Mouse (Mus musculus) embryonic facial prominence, embryonic 15.5 days (tissue): Measurements from ENCODE around the gene Syf2. TPM values are rescaled to one million over a fixed set of nuclear protein-coding genes. Genes with fewer than 3 reads are reported as not detected.
A peak's percentile ranks its signal among the peaks of the same experiment; 100 is the strongest.

Experiments
- ATAC-seq: fragments of 200-750 bp; cut with Nextera tagmentation; 2 replicates; pipeline ENCODE4 v1.8.0; 2017; ENCODE audit warnings: low read depth, moderate TSS enrichment; ENCODE audit not compliant: insufficient number of reproducible peaks, low FRiP score, low TSS enrichment
- H3K27ac ChIP-seq: fragments of 300-500 bp; sonication (generic); replicated peaks from 2 replicates; pipeline ENCODE4 v1.5.1; 2015; ENCODE audit warnings: mild to moderate bottlenecking, inconsistent platforms
- H3K27me3 ChIP-seq: fragments of 300-500 bp; sonication (generic); 2 replicates; pipeline ENCODE4 v1.6.1; 2015; ENCODE audit warnings: inconsistent platforms
- H3K36me3 ChIP-seq: fragments of 300-500 bp; sonication (generic); 2 replicates; pipeline ENCODE4 v1.6.1; 2015; ENCODE audit warnings: mild to moderate bottlenecking, inconsistent platforms
- H3K4me1 ChIP-seq: fragments of 300-500 bp; sonication (generic); 2 replicates; pipeline ENCODE4 v1.6.1; 2015; ENCODE audit warnings: inconsistent platforms
- H3K4me2 ChIP-seq: fragments of 300-500 bp; sonication (generic); replicated peaks from 2 replicates; pipeline ENCODE4 v1.6.1; 2015; ENCODE audit warnings: mild to moderate bottlenecking, inconsistent platforms
- H3K4me3 ChIP-seq: fragments of 300-500 bp; sonication (generic); replicated peaks from 2 replicates; pipeline ENCODE4 v1.5.1; 2015; ENCODE audit warnings: mild to moderate bottlenecking, inconsistent platforms
- H3K9ac ChIP-seq: fragments of 300-500 bp; sonication (generic); 2 replicates; pipeline ENCODE4 v1.6.1; 2015; ENCODE audit warnings: inconsistent platforms
- H3K9me3 ChIP-seq: fragments of 300-500 bp; sonication (generic); replicated peaks from 2 replicates; pipeline ENCODE4 v1.6.1; 2016; ENCODE audit warnings: inconsistent platforms
- WGBS: fragments of 180-500 bp; shearing (Covaris S2); methylation state at CpG from one replicate; pipeline ENCODE4 v1.1.7; 2015; 5-methylcytosine and 5-hydroxymethylcytosine counted together
- polyA plus RNA-seq: library from polyadenylated mRNA; unstranded; fragments of >200 nt; fragmentation: Nextera tagmentation; extraction: Ambion mirVana; gene quantifications from 2 replicates; pipeline ENCODE4 v1.2.1, GENCODE M21; 2015

Syf2 gene
- polyA plus RNA-seq, 1 experiment from 2014 or later, result 83.6 TPM

- Histone ChIP-seq H3K4me2 (0 out of 2 replicates have a peak overlapping the region, but pooled peaks have one; percentile 8), H3K36me3 (no peaks in the 10 kb centered on the region), H3K27ac (peak overlapping the region; percentile 56), H3K4me3 (no peak overlapping the region), H3K27me3 (peaks cover 6% of the 10 kb centered on the region), H3K9ac (no peak overlapping the region), H3K4me1 (peaks cover 26% of the 10 kb centered on the region), H3K9me3 (no peaks in the 10 kb centered on the region)
- WGBS, result 14% methylated on average over 11 of the region's 11 CpGs
- ATAC-seq, result peak; percentile 88
Observed at GRCm38 (mm10) chr4:134950518-134951091, 19.9 kb downstream of the Syf2 start.

- WGBS, result 20% methylated on average over 15 of the region's 15 CpGs
Observed at GRCm38 (mm10) chr4:134954461-134954860, 23.8 kb downstream of the Syf2 start.

DNA sequence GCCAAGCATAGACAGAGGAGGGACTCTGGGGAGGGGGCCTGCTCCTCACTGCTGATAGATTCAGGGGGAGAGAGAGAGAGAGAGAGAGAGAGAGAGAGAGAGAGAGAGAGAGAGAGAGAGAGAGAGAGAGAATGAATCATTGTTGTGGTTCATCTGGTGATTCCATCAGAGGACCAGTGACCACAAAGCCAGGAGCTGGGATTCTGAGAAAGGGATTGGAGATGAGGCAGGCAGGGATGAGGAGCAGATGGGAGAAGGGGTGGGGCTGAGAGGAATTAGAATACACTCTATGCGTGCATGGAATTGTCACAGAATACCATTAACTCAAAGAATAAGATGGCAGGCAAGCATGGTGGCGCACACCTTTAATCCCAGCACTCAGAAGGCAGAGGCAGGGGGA, 24.5 kb downstream of the Syf2 start:
- no peaks in the 10 kb centered on the region for H3K36me3 ChIP-seq
- peaks cover 19% of the 10 kb centered on the region for H3K27me3 ChIP-seq
- no peaks in the 10 kb centered on the region for H3K9me3 ChIP-seq
- no peak overlapping the region for H3K4me2 ChIP-seq
- peaks cover 23% of the 10 kb centered on the region for H3K4me1 ChIP-seq
- WGBS, result 73% methylated on average over 2 of the region's 2 CpGs
- H3K27ac ChIP-seq, result no peak overlapping the region
- no peak for ATAC-seq
- H3K4me3 ChIP-seq, result no peak overlapping the region
- H3K9ac ChIP-seq, result no peak overlapping the region

More at GRCm38 (mm10) chr4:134954461-134954860, 23.8 kb downstream of the Syf2 start:
- H3K4me2 ChIP-seq, result no peak overlapping the region
- no peak overlapping the region for H3K27ac ChIP-seq
- ATAC-seq, result no peak
- no peak overlapping the region for H3K9ac ChIP-seq
- peaks cover 24% of the 10 kb centered on the region for H3K4me1 ChIP-seq
- H3K27me3 ChIP-seq, result peaks cover 19% of the 10 kb centered on the region
- H3K4me3 ChIP-seq, result no peak overlapping the region
- H3K9me3 ChIP-seq, result no peaks in the 10 kb centered on the region
- no peaks in the 10 kb centered on the region for H3K36me3 ChIP-seq

DNA sequence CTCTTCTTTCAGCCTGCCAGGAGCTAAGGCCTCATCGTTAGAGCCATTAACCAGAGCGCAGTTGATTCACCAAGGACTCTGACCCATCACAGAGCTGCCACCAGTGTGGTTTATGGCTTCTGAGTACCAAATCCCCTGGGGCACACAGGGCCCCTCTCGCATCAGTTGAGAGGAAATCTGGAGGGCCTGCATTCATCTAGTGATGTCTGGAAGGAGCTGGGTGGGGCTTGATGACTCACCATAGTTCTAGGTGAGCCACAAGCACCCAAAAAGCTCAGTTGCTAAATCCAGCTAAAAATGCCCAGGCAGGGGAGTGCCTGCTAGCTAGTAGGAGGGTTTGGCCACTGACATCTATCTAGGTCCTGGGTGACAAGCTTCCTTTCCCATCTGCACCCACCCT, 25.1 kb downstream of the Syf2 start:
- Histone ChIP-seq H3K4me1 (peaks cover 17% of the 10 kb centered on the region), H3K9me3 (no peaks in the 10 kb centered on the region), H3K9ac (no peak overlapping the region), H3K36me3 (no peaks in the 10 kb centered on the region), H3K4me3 (no peak overlapping the region), H3K27me3 (peaks cover 19% of the 10 kb centered on the region), H3K4me2 (no peak overlapping the region), H3K27ac (no peak overlapping the region)
- WGBS, result 67% methylated on average over 3 of the region's 3 CpGs
- ATAC-seq, result no peak

GRCm38 (mm10) chr4:134956328-134956727, 25.6 kb downstream of the Syf2 start:
- no peak for ATAC-seq
- peaks cover 19% of the 10 kb centered on the region for H3K27me3 ChIP-seq
- no peak overlapping the region for H3K4me2 ChIP-seq
- no peak overlapping the region for H3K27ac ChIP-seq
- H3K36me3 ChIP-seq, result no peaks in the 10 kb centered on the region
- H3K4me1 ChIP-seq, result peaks cover 16% of the 10 kb centered on the region
- H3K4me3 ChIP-seq, result no peak overlapping the region
- H3K9me3 ChIP-seq, result no peaks in the 10 kb centered on the region
- WGBS, result 19% methylated on average over 3 of the region's 3 CpGs
- H3K9ac ChIP-seq, result no peak overlapping the region

- H3K9me3 ChIP-seq, result no peaks in the 10 kb centered on the region
- peaks cover 7% of the 10 kb centered on the region; the same call in 1 of the 2 replicates for H3K4me1 ChIP-seq
- H3K9ac ChIP-seq, result no peak overlapping the region
- ATAC-seq, result peak; percentile 51
- H3K4me3 ChIP-seq, result peak overlapping the region; percentile 17; the same call in 1 of the 2 replicates
- H3K27ac ChIP-seq, result no peak overlapping the region
- 0 out of 2 replicates have a peak, but pooled peaks cover 7% of the 10 kb centered on the region for H3K27me3 ChIP-seq
- 22% methylated on average over 19 of the region's 19 CpGs for WGBS
- H3K4me2 ChIP-seq, result peak overlapping the region; percentile 38
- H3K36me3 ChIP-seq, result no peaks in the 10 kb centered on the region
Observed at GRCm38 (mm10) chr4:134963021-134963776, 32.5 kb downstream of the Syf2 start.

DNA sequence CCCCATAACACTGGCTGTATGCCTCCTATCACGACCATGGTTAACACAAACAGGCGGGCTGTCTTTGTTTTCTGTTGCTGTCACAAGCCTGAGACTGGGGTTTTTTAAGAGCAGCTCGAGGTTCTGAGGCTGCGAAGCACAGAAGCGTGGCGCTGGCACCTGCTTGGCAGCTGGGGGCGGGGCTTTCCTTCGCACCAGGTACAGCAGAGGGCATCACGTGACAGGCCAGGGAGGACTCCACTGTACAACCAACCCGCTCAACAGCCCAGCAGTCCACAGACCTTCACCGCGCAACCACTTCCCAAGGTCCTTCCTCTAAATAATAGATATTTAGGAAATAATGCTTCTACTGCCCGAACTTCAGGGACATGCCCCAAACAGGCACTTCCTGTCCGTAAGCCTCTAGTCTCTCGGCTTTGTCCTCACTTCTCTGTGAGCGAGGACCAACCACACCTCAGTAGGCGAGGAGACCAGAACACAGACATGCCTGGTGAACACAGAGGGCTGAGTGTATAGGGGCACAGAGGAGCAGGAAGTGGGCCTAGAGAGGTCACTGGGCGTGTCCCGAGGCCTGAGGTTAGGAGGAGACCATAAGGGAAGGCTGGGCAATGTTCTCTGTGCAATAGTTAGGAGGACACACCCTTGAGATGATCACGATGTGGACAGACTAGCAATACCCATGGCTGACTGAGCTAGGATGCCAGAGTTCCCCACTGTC, 37.3 kb downstream of the Syf2 start:
- ATAC-seq, result no peak
- H3K4me1 ChIP-seq, result peaks cover 2% of the 10 kb centered on the region; the same call in 1 of the 2 replicates
- no peak overlapping the region for H3K4me2 ChIP-seq
- H3K27me3 ChIP-seq, result no peaks in the 10 kb centered on the region
- no peak overlapping the region for H3K27ac ChIP-seq
- no peaks in the 10 kb centered on the region for H3K36me3 ChIP-seq
- 71% methylated on average over 20 of the region's 20 CpGs for WGBS
- H3K9me3 ChIP-seq, result no peaks in the 10 kb centered on the region
- no peak overlapping the region for H3K9ac ChIP-seq
- no peak overlapping the region for H3K4me3 ChIP-seq

DNA sequence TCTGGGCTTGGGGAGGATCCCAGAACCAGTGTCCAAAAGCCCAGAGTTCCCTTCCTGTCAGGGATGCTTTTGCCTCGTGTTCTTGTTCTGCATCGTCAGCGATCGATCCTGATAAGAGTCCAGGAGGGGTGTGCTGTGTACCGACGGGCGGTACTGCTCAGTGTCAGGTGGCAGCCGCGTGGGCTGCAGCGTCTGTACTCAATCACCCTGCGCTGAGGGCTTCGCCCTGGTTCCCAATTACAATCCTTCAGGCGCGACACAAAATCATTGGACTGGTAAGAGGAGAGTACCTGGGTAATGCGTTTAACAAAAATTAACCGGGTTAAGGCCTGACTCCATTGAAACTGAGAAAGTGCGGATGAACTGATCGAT, 37.9 kb downstream of the Syf2 start:
- no peaks in the 10 kb centered on the region for H3K36me3 ChIP-seq
- H3K4me3 ChIP-seq, result no peak overlapping the region
- 0 out of 2 replicates have a peak, but pooled peaks cover 2% of the 10 kb centered on the region for H3K9me3 ChIP-seq
- no peaks in the 10 kb centered on the region for H3K4me1 ChIP-seq
- ATAC-seq, result no peak
- no peaks in the 10 kb centered on the region for H3K27me3 ChIP-seq
- H3K9ac ChIP-seq, result no peak overlapping the region
- WGBS, result 65% methylated on average over 18 of the region's 18 CpGs
- no peak overlapping the region for H3K27ac ChIP-seq
- H3K4me2 ChIP-seq, result no peak overlapping the region

GRCm38 (mm10) chr4:134975261-134975928, 44.7 kb downstream of the Syf2 start:
- 14% methylated on average over 14 of the region's 14 CpGs for WGBS
- H3K4me3 ChIP-seq, result no peak overlapping the region
- H3K27ac ChIP-seq, result peak overlapping the region; percentile 48; the same call in 1 of the 2 replicates
- no peak overlapping the region for H3K4me2 ChIP-seq
- no peaks in the 10 kb centered on the region for H3K36me3 ChIP-seq
- ATAC-seq, result peak; percentile 85
- H3K27me3 ChIP-seq, result no peaks in the 10 kb centered on the region
- 0 out of 2 replicates have a peak, but pooled peaks cover 2% of the 10 kb centered on the region for H3K9me3 ChIP-seq
- peaks cover 5% of the 10 kb centered on the region; the same call in 1 of the 2 replicates for H3K4me1 ChIP-seq
- no peak overlapping the region for H3K9ac ChIP-seq

- no peak for ATAC-seq
- no peaks in the 10 kb centered on the region for H3K27me3 ChIP-seq
- no peak overlapping the region for H3K9ac ChIP-seq
- no peak overlapping the region for H3K27ac ChIP-seq
- H3K4me1 ChIP-seq, result peaks cover 5% of the 10 kb centered on the region; the same call in 1 of the 2 replicates
- H3K4me2 ChIP-seq, result no peak overlapping the region
- no peaks in the 10 kb centered on the region for H3K36me3 ChIP-seq
- H3K9me3 ChIP-seq, result 0 out of 2 replicates have a peak, but pooled peaks cover 2% of the 10 kb centered on the region
- H3K4me3 ChIP-seq, result no peak overlapping the region
- WGBS, result 85% methylated on average over 4 of the region's 4 CpGs
Observed at GRCm38 (mm10) chr4:134975929-134976308, 45.2 kb downstream of the Syf2 start.

DNA sequence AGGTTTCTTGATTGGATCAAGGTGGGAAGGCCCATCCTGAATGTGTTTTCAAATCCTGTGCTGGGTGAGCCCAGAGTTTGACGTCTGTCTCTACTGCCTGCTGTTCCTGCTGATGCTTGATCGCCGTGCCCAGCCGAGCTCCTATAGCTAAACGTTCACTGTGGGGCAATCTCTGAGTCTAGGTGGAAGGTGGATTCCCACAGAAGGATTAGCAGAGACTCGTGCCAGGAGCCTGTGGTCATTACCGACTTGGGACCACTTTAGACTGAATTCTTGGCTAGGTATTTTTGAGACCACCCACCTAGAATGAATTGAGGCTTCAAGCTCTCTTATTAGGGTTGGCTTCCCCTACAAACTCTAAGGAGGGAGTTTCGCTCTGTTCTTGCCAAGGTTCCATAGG, 48.2 kb downstream of the Syf2 start:
- Histone ChIP-seq H3K36me3 (no peaks in the 10 kb centered on the region), H3K27me3 (no peaks in the 10 kb centered on the region), H3K4me1 (peaks cover 11% of the 10 kb centered on the region; the same call in 1 of the 2 replicates), H3K4me2 (no peak overlapping the region), H3K4me3 (no peak overlapping the region), H3K27ac (no peak overlapping the region), H3K9ac (no peak overlapping the region), H3K9me3 (no peaks in the 10 kb centered on the region)
- ATAC-seq, result no peak
- 56% methylated on average over 8 of the region's 8 CpGs for WGBS
